Comparison of ENCODE assay signal across 18 mouse cellular contexts in the genomic region with DNA sequence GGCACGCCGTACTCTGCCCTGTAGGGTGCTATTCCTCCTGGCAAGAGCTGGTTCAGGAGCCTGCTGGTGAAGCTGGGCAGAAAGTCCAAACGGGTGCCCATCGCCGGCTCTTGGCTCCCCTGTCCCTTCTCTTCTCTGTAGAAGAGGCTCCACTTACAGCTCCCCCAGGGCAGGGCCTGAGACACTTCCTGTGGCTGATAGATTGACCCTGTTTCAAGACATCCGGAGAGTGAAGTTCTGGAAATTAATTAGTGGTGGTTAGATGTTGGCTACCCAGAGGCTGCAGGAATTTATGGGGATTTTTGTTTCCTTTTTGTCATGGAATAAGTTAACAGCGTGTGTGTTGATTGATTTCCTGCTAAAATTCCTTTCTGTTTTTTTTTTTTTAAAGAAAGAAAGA.
DNase-seq lines count a peak whose midpoint lies in the region; ATAC-seq and TF ChIP-seq lines count a peak whose summit lies in the region.
"Had no signal": no experiment of that assay in that cellular context is flagged by ENCODE, and none has a peak within 500 bp of the region (broad histone marks: within the 10 kb centered on the region; RNA-seq: fewer than 3 reads in every experiment).

No protein-coding gene starts in this region.

- no peaks in the 10 kb centered on the region for H3K9me3 ChIP-seq in liver, embryonic 12.5 days (replicated peaks)
- H3K9me3 ChIP-seq in liver, embryonic 11.5 days (ENCODE audit: control insufficient read depth, low read length), result no peaks in the 10 kb centered on the region
- H3K9me3 ChIP-seq in kidney, embryonic 16.5 days (ENCODE audit: low read length), result no peaks in the 10 kb centered on the region
- no peaks in the 10 kb centered on the region for H3K9me3 ChIP-seq in limb, embryonic 14.5 days (ENCODE audit: control insufficient read depth, low read length)
- H3K9me3 ChIP-seq: forebrain, embryonic 13.5 days; G1E; hindbrain, embryonic 15.5 days; midbrain, embryonic 15.5 days; neural tube, embryonic 12.5 days had no signal

- no peak overlapping the region for H3K4me2 ChIP-seq in liver, embryonic 12.5 days
- no peak overlapping the region for H3K4me2 ChIP-seq in liver, embryonic 11.5 days
- no peak overlapping the region for H3K4me2 ChIP-seq in kidney, embryonic 16.5 days (replicated peaks; ENCODE audit: low read depth, low read length)
- H3K4me2 ChIP-seq in limb, embryonic 14.5 days (replicated peaks; ENCODE audit: low read depth, low read length, severe bottlenecking), result no peak overlapping the region
- H3K4me2 ChIP-seq: forebrain, embryonic 13.5 days; hindbrain, embryonic 15.5 days; midbrain, embryonic 15.5 days; neural tube, embryonic 12.5 days had no signal

- peak overlapping the region; percentile 17; the same call in 1 of the 2 replicates for H3K27ac ChIP-seq in liver, embryonic 12.5 days
- H3K27ac ChIP-seq in liver, embryonic 11.5 days (ENCODE audit: low read depth, low read length), result no peak overlapping the region
- H3K27ac ChIP-seq in kidney, embryonic 16.5 days (ENCODE audit: low read length), result peak overlapping the region; percentile 89
- 0 out of 2 replicates have a peak overlapping the region, but pooled peaks have one; percentile 11 for H3K27ac ChIP-seq in limb, embryonic 14.5 days (replicated peaks; ENCODE audit: low read depth, low read length)
- H3K27ac ChIP-seq: forebrain, embryonic 13.5 days; hindbrain, embryonic 15.5 days; midbrain, embryonic 15.5 days; neural tube, embryonic 12.5 days; stomach, postnatal 0 days had no signal

- no peak for TF ChIP-seq POLR2A in limb, embryonic 14.5 days (IDR thresholded peaks at IDR 0.05; ENCODE audit: borderline replicate concordance, extremely low read depth, insufficient read depth, insufficient read length)

- no peak for DNase-seq in liver, embryonic 11.5 days (ENCODE audit: low spot score)
- peak; percentile 34 for DNase-seq in forelimb bud, embryonic 11.5 days (ENCODE audit: low read depth, low spot score)
- DNase-seq in limb, embryonic 14.5 days (ENCODE audit: low spot score), result no peak
- no peak for DNase-seq in adrenal gland, adult 8-10 months
- no peak for DNase-seq in c-Kit-positive CD71-positive TER-119-positive erythroid progenitor cells, embryonic 14.5 days (ENCODE audit: low spot score)
- DNase-seq: adrenal gland, adult 2 months; cerebellum, adult 2 months; heart, postnatal 14 days; right cerebral cortex, postnatal 14 days; thymus, postnatal 36 days had no signal

- H3K4me1 ChIP-seq in liver, embryonic 12.5 days, result peaks cover 20% of the 10 kb centered on the region; the same call in 1 of the 2 replicates
- peaks cover 10% of the 10 kb centered on the region for H3K4me1 ChIP-seq in liver, embryonic 11.5 days (replicated peaks; ENCODE audit: control insufficient read depth, insufficient read depth, low read length)
- H3K4me1 ChIP-seq in kidney, embryonic 16.5 days (ENCODE audit: insufficient read depth, low read length), result peaks cover 34% of the 10 kb centered on the region
- H3K4me1 ChIP-seq in limb, embryonic 14.5 days (ENCODE audit: control insufficient read depth, insufficient read depth, low read length), result peaks cover 23% of the 10 kb centered on the region

- no peak overlapping the region for H3K9ac ChIP-seq in liver, embryonic 12.5 days
- no peak overlapping the region for H3K9ac ChIP-seq in liver, embryonic 11.5 days (ENCODE audit: low read depth, low read length)
- H3K9ac ChIP-seq in kidney, embryonic 16.5 days (replicated peaks; ENCODE audit: low read length), result peak overlapping the region; percentile 9; the same call in 1 of the 2 replicates
- H3K9ac ChIP-seq in limb, embryonic 14.5 days (ENCODE audit: low read depth, low read length, severe bottlenecking), result no peak overlapping the region
- H3K9ac ChIP-seq: forebrain, embryonic 13.5 days; hindbrain, embryonic 15.5 days; midbrain, embryonic 15.5 days; neural tube, embryonic 12.5 days had no signal

- no peak for ATAC-seq in liver, embryonic 12.5 days
- no peak for ATAC-seq in liver, embryonic 11.5 days (replicated peaks; ENCODE audit: low FRiP score)
- 0 out of 2 replicates have a peak, but pooled peaks have one; percentile 35 for ATAC-seq in kidney, embryonic 16.5 days (ENCODE audit: low FRiP score, low TSS enrichment)
- ATAC-seq in limb, embryonic 14.5 days (ENCODE audit: low FRiP score, low read depth), result no peak
- ATAC-seq: forebrain, embryonic 13.5 days; midbrain, embryonic 15.5 days had no signal

- WGBS in liver, embryonic 12.5 days (ENCODE audit: insufficient replicate concordance), result 44% methylated on average over 7 of the region's 7 CpGs
- WGBS in liver, embryonic 11.5 days, result 56% methylated on average over 7 of the region's 7 CpGs
- WGBS in kidney, embryonic 16.5 days, result 30% methylated on average over 7 of the region's 7 CpGs
- 31% methylated on average over 7 of the region's 7 CpGs for WGBS in limb, embryonic 14.5 days

- H3K27me3 ChIP-seq in liver, embryonic 12.5 days (replicated peaks), result peaks cover 33% of the 10 kb centered on the region
- 0 out of 2 replicates have a peak, but pooled peaks cover 3% of the 10 kb centered on the region for H3K27me3 ChIP-seq in liver, embryonic 11.5 days (replicated peaks; ENCODE audit: control insufficient read depth, insufficient read depth, low read length)
- H3K27me3 ChIP-seq in kidney, embryonic 16.5 days (ENCODE audit: insufficient read depth, low read length), result 0 out of 2 replicates have a peak, but pooled peaks cover 3% of the 10 kb centered on the region
- no peaks in the 10 kb centered on the region for H3K27me3 ChIP-seq in limb, embryonic 14.5 days (ENCODE audit: control insufficient read depth, insufficient read depth, low read length)
- H3K27me3 ChIP-seq: hindbrain, embryonic 15.5 days; midbrain, embryonic 15.5 days; neural tube, embryonic 12.5 days had no signal

- H3K36me3 ChIP-seq in liver, embryonic 12.5 days, result no peaks in the 10 kb centered on the region
- H3K36me3 ChIP-seq in liver, embryonic 11.5 days (ENCODE audit: control insufficient read depth, insufficient read depth, low read length), result no peaks in the 10 kb centered on the region
- H3K36me3 ChIP-seq in kidney, embryonic 16.5 days (ENCODE audit: insufficient read depth, low read length), result no peaks in the 10 kb centered on the region
- no peaks in the 10 kb centered on the region for H3K36me3 ChIP-seq in limb, embryonic 14.5 days (ENCODE audit: control insufficient read depth, insufficient read depth, low read length)
- H3K36me3 ChIP-seq: G1E; hindbrain, embryonic 15.5 days; midbrain, embryonic 15.5 days; neural tube, embryonic 12.5 days had no signal

- H3K4me3 ChIP-seq in liver, embryonic 12.5 days, result no peak overlapping the region
- no peak overlapping the region for H3K4me3 ChIP-seq in liver, embryonic 11.5 days (ENCODE audit: low read depth, low read length)
- H3K4me3 ChIP-seq in kidney, embryonic 16.5 days (ENCODE audit: low read length), result no peak overlapping the region
- H3K4me3 ChIP-seq in limb, embryonic 14.5 days (replicated peaks; ENCODE audit: low read length), result no peak overlapping the region
- H3K4me3 ChIP-seq: forebrain, embryonic 13.5 days; hindbrain, embryonic 15.5 days; midbrain, embryonic 15.5 days; neural tube, embryonic 12.5 days had no signal
